Mouse (Mus musculus): ENCODE results near the gene Kat2b. TPM values are rescaled to one million over a fixed set of nuclear protein-coding genes. Genes with fewer than 3 reads are reported as not detected.
"Not testable (repeated sequence)": the region's sequence is repeated elsewhere in the genome, so short reads cannot be mapped to it uniquely, and the experiment has no call there.

Kat2b gene
- total RNA-seq, 1 experiment: 25.1 TPM

- in situ Hi-C loops (cut with MboI; ENCODE audit: low sequenced_read_pairs in 2 of 2, unreplicated experiment in 2 of 2): no loop called here
- Histone ChIP-seq H3K9ac (ENCODE audit: insufficient read depth, low read depth, low read length, poor library complexity, severe bottlenecking) (peak overlapping the region; percentile 85), H3K27ac (ENCODE audit: insufficient read depth, low read depth, low read length, poor library complexity, severe bottlenecking) (peak overlapping the region; percentile 89), H3K36me3 (ENCODE audit: control insufficient read depth, insufficient read depth, low read length, poor library complexity, severe bottlenecking) (peaks cover 5% of the 10 kb centered on the region), H3K4me3 (ENCODE audit: insufficient read depth in 1 of 2, low read depth in 1 of 2, low read length in 2 of 2, poor library complexity in 1 of 2, severe bottlenecking in 1 of 2) (peak overlapping the region; percentile 71 to 75), H3K4me1 (ENCODE audit: control insufficient read depth in 2 of 2, insufficient read depth in 2 of 2, low read length in 2 of 2, poor library complexity in 1 of 2) (peaks cover 0 to 2% of the 10 kb centered on the region in 2 experiments; a peak in 2 of 4 replicates), H3K9me3 (ENCODE audit: control insufficient read depth, insufficient read depth, low read depth, low read length) (no peaks in the 10 kb centered on the region)
- TF ChIP-seq HCFC1 (IDR thresholded peaks at IDR 0.05; ENCODE audit: borderline replicate concordance, insufficient read depth, low read length) (no peak), MAFK (IDR thresholded peaks at IDR 0.05; ENCODE audit: insufficient read depth, low read depth, low read length) (no peak), ZC3H11A (IDR thresholded peaks at IDR 0.05; ENCODE audit: borderline replicate concordance, low read depth, low read length) (no peak), ZNF384 (IDR thresholded peaks at IDR 0.05; ENCODE audit: low read depth, low read length) (no peak), CHD2 (IDR thresholded peaks at IDR 0.05; ENCODE audit: low read depth, low read length) (no peak)
- DNase-seq (ENCODE audit: low read depth, low spot score): no peak
Measured at GRCm38 (mm10) chr17:53689946-53690345, 123.3 kb downstream of the Kat2b start.

GRCm38 (mm10) chr17:53694039-53694438, 127.4 kb downstream of the Kat2b start:
- no peaks in the 10 kb centered on the region for H3K4me1 ChIP-seq (ENCODE audit: control insufficient read depth in 2 of 2, insufficient read depth in 2 of 2, low read length in 2 of 2, poor library complexity in 1 of 2)
- H3K4me3 ChIP-seq (ENCODE audit: insufficient read depth in 1 of 2, low read depth in 1 of 2, low read length in 2 of 2, poor library complexity in 1 of 2, severe bottlenecking in 1 of 2): no peak overlapping the region
- H3K9ac ChIP-seq (ENCODE audit: insufficient read depth, low read depth, low read length, poor library complexity, severe bottlenecking): no peak overlapping the region
- in situ Hi-C loops (cut with MboI; ENCODE audit: low sequenced_read_pairs in 2 of 2, unreplicated experiment in 2 of 2): no loop called here
- DNase-seq (ENCODE audit: low read depth, low spot score): no peak
- H3K36me3 ChIP-seq (ENCODE audit: control insufficient read depth, insufficient read depth, low read length, poor library complexity, severe bottlenecking): no peaks in the 10 kb centered on the region
- no peaks in the 10 kb centered on the region for H3K9me3 ChIP-seq (ENCODE audit: control insufficient read depth, insufficient read depth, low read depth, low read length)
- TF ChIP-seq CHD2 (IDR thresholded peaks at IDR 0.05; ENCODE audit: low read depth, low read length): no peak
- TF ChIP-seq ZC3H11A (IDR thresholded peaks at IDR 0.05; ENCODE audit: borderline replicate concordance, low read depth, low read length): no peak
- TF ChIP-seq HCFC1 (IDR thresholded peaks at IDR 0.05; ENCODE audit: borderline replicate concordance, insufficient read depth, low read length): no peak
- TF ChIP-seq ZNF384 (IDR thresholded peaks at IDR 0.05; ENCODE audit: low read depth, low read length): no peak
- no peak for TF ChIP-seq MAFK (IDR thresholded peaks at IDR 0.05; ENCODE audit: insufficient read depth, low read depth, low read length)
- no peak overlapping the region for H3K27ac ChIP-seq (ENCODE audit: insufficient read depth, low read depth, low read length, poor library complexity, severe bottlenecking)

GRCm38 (mm10) chr17:53697521-53697920, 130.9 kb downstream of the Kat2b start:
- H3K9me3 ChIP-seq (ENCODE audit: control insufficient read depth, insufficient read depth, low read depth, low read length); DNase-seq (ENCODE audit: low read depth, low spot score); H3K4me1 ChIP-seq (ENCODE audit: control insufficient read depth in 2 of 2, insufficient read depth in 2 of 2, low read length in 2 of 2, poor library complexity in 1 of 2); H3K9ac ChIP-seq (ENCODE audit: insufficient read depth, low read depth, low read length, poor library complexity, severe bottlenecking); H3K27ac ChIP-seq (ENCODE audit: insufficient read depth, low read depth, low read length, poor library complexity, severe bottlenecking); H3K36me3 ChIP-seq (ENCODE audit: control insufficient read depth, insufficient read depth, low read length, poor library complexity, severe bottlenecking); in situ Hi-C loops (cut with MboI; ENCODE audit: low sequenced_read_pairs in 2 of 2, unreplicated experiment in 2 of 2): not testable (repeated sequence)
- peak overlapping the region; percentile 30; a peak in 1 of 4 replicates for H3K4me3 ChIP-seq (ENCODE audit: insufficient read depth in 1 of 2, low read depth in 1 of 2, low read length in 2 of 2, poor library complexity in 1 of 2, severe bottlenecking in 1 of 2)

- Histone ChIP-seq H3K9me3 (ENCODE audit: control insufficient read depth, insufficient read depth, low read depth, low read length) (no peaks in the 10 kb centered on the region), H3K36me3 (ENCODE audit: control insufficient read depth, insufficient read depth, low read length, poor library complexity, severe bottlenecking) (no peaks in the 10 kb centered on the region), H3K27ac (ENCODE audit: insufficient read depth, low read depth, low read length, poor library complexity, severe bottlenecking) (no peak overlapping the region), H3K4me1 (ENCODE audit: control insufficient read depth in 2 of 2, insufficient read depth in 2 of 2, low read length in 2 of 2, poor library complexity in 1 of 2) (no peaks in the 10 kb centered on the region), H3K9ac (ENCODE audit: insufficient read depth, low read depth, low read length, poor library complexity, severe bottlenecking) (no peak overlapping the region), H3K4me3 (ENCODE audit: insufficient read depth in 1 of 2, low read depth in 1 of 2, low read length in 2 of 2, poor library complexity in 1 of 2, severe bottlenecking in 1 of 2) (no peak overlapping the region)
- in situ Hi-C loops (cut with MboI; ENCODE audit: low sequenced_read_pairs in 2 of 2, unreplicated experiment in 2 of 2): no loop called here
- DNase-seq (ENCODE audit: low read depth, low spot score): no peak
- no peak for TF ChIP-seq ZC3H11A (IDR thresholded peaks at IDR 0.05; ENCODE audit: borderline replicate concordance, low read depth, low read length)
- TF ChIP-seq ZNF384 (IDR thresholded peaks at IDR 0.05; ENCODE audit: low read depth, low read length): no peak
- no peak for TF ChIP-seq CHD2 (IDR thresholded peaks at IDR 0.05; ENCODE audit: low read depth, low read length)
- no peak for TF ChIP-seq HCFC1 (IDR thresholded peaks at IDR 0.05; ENCODE audit: borderline replicate concordance, insufficient read depth, low read length)
- no peak for TF ChIP-seq MAFK (IDR thresholded peaks at IDR 0.05; ENCODE audit: insufficient read depth, low read depth, low read length)
Measured at GRCm38 (mm10) chr17:53714453-53714852, 147.8 kb downstream of the Kat2b start.

- DNase-seq (ENCODE audit: low read depth, low spot score); H3K36me3 ChIP-seq (ENCODE audit: control insufficient read depth, insufficient read depth, low read length, poor library complexity, severe bottlenecking); H3K4me3 ChIP-seq (ENCODE audit: insufficient read depth in 1 of 2, low read depth in 1 of 2, low read length in 2 of 2, poor library complexity in 1 of 2, severe bottlenecking in 1 of 2); H3K27ac ChIP-seq (ENCODE audit: insufficient read depth, low read depth, low read length, poor library complexity, severe bottlenecking); H3K9ac ChIP-seq (ENCODE audit: insufficient read depth, low read depth, low read length, poor library complexity, severe bottlenecking); H3K4me1 ChIP-seq (ENCODE audit: control insufficient read depth in 2 of 2, insufficient read depth in 2 of 2, low read length in 2 of 2, poor library complexity in 1 of 2); H3K9me3 ChIP-seq (ENCODE audit: control insufficient read depth, insufficient read depth, low read depth, low read length); in situ Hi-C loops (cut with MboI; ENCODE audit: low sequenced_read_pairs in 2 of 2, unreplicated experiment in 2 of 2): not testable (repeated sequence)
Measured at GRCm38 (mm10) chr17:53715161-53715560, 148.5 kb downstream of the Kat2b start.
